Mouse (Mus musculus) G1E (cell line): ENCODE results near the gene Mas1. TPM values are rescaled to one million over a fixed set of nuclear protein-coding genes. Genes with fewer than 3 reads are reported as not detected.
"Not testable (repeated sequence)": the region's sequence is repeated elsewhere in the genome, so short reads cannot be mapped to it uniquely, and the experiment has no call there.

Source experiments
- ATAC-seq: 2 replicates; pipeline ENCODE4 v1.8.0; 2016; ENCODE audit warnings: mild to moderate bottlenecking; ENCODE audit not compliant: insufficient number of reproducible peaks, poor library complexity, low FRiP score, severe bottlenecking; ENCODE audit errors: extremely low read depth
- DNase-seq: peaks from one replicate; pipeline ENCODE4 v3.0.0; 2012; ENCODE audit warnings: low spot score
- H3K27me3 ChIP-seq: 2 replicates; pipeline ENCODE4 v1.6.1; 2012; ENCODE audit warnings: mild to moderate bottlenecking, low read length, inconsistent platforms; ENCODE audit not compliant: insufficient read depth
- H3K36me3 ChIP-seq: replicated peaks from 2 replicates; pipeline ENCODE3; 2012; ENCODE audit warnings: mild to moderate bottlenecking, inconsistent platforms
- H3K4me1 ChIP-seq: 2 replicates; pipeline ENCODE4 v1.6.1; 2012; ENCODE audit warnings: low read depth, low read length, inconsistent platforms, mixed read lengths; ENCODE audit not compliant: insufficient read depth
- H3K4me3 ChIP-seq: 2 replicates; pipeline ENCODE4 v1.5.1; 2012; ENCODE audit warnings: low read depth, mild to moderate bottlenecking, inconsistent platforms, low read length, moderate library complexity, mixed read lengths
- H3K9me3 ChIP-seq: replicated peaks from 2 replicates; pipeline ENCODE4 v1.6.1; 2012; ENCODE audit warnings: inconsistent platforms
- CTCF ChIP-seq: IDR thresholded peaks from 2 replicates; pipeline ENCODE4 v1.5.1; 2012; ENCODE audit warnings: low read depth, low read length, inconsistent platforms, mixed read lengths
- GATA1 ChIP-seq: IDR thresholded peaks from 2 replicates; pipeline ENCODE4 v1.6.1; 2012; ENCODE audit warnings: borderline replicate concordance, low read length, inconsistent platforms, mixed read lengths
- GATA2 ChIP-seq: IDR thresholded peaks from 2 replicates; pipeline ENCODE4 v1.6.1; 2012; ENCODE audit warnings: low read depth, low read length, inconsistent platforms, borderline replicate concordance
- POLR2AphosphoS5 ChIP-seq: IDR thresholded peaks from 2 replicates; pipeline ENCODE4 v1.6.1; 2012; ENCODE audit warnings: low read depth, low read length, inconsistent platforms; ENCODE audit not compliant: insufficient replicate concordance
- TAL1 ChIP-seq: conservative IDR thresholded peaks from 2 replicates; pipeline ENCODE4 v1.6.1; 2012; ENCODE audit warnings: low read depth, low read length, inconsistent platforms, mixed read lengths
- polyA plus RNA-seq: library from polyadenylated mRNA; stranded (reverse); fragments of >175 nt; gene quantifications from 2 replicates; pipeline ENCODE4 v1.2.3, GENCODE M21; 2012
- total RNA-seq, 2 experiments: library from RNA; stranded (forward) in 1 of 2; stranded (reverse) in 1 of 2; fragments of 200-1000 nt in 1 of 2; fragments of >200 nt in 1 of 2; fragmentation: Nextera tagmentation in 1 of 2; gene quantifications; 2 replicates each; pipeline ENCODE4 v1.2.3; 2014 to 2017

Mas1 gene
- total and polyA plus RNA-seq, 3 experiments, result not detected

GRCm38 (mm10) chr17:12906436-12906835 lies 38.5 kb upstream of the Mas1 start:
- no peak for ATAC-seq
- H3K36me3 ChIP-seq, result peaks cover 76% of the 10 kb centered on the region

GRCm38 (mm10) chr17:12905810-12906209 lies 37.9 kb upstream of the Mas1 start:
- no peaks in the 10 kb centered on the region; the same call in 1 of the 2 replicates for H3K4me1 ChIP-seq
- H3K36me3 ChIP-seq, result peaks cover 77% of the 10 kb centered on the region
- TF ChIP-seq TAL1 (no peak), GATA2 (no peak), CTCF (no peak), GATA1 (no peak)
- DNase-seq, result no peak
- no peaks in the 10 kb centered on the region for H3K9me3 ChIP-seq
- no peak overlapping the region for H3K4me3 ChIP-seq
- no peaks in the 10 kb centered on the region for H3K27me3 ChIP-seq
- ATAC-seq, result no peak

More at GRCm38 (mm10) chr17:12906436-12906835, 38.5 kb upstream of the Mas1 start:
- Histone ChIP-seq H3K4me3 (no peak overlapping the region), H3K27me3 (no peaks in the 10 kb centered on the region), H3K9me3 (no peaks in the 10 kb centered on the region), H3K4me1 (no peaks in the 10 kb centered on the region; the same call in 1 of the 2 replicates)
- no peak for DNase-seq
- TF ChIP-seq TAL1 (no peak), POLR2AphosphoS5 (no peak), GATA1 (no peak), GATA2 (no peak), CTCF (no peak)

- TF ChIP-seq POLR2AphosphoS5, result no peak
- no peak for TF ChIP-seq TAL1
- H3K9me3 ChIP-seq, result no peaks in the 10 kb centered on the region
- DNase-seq (no peak), ATAC-seq (no peak)
- H3K27me3 ChIP-seq, result no peaks in the 10 kb centered on the region
- no peak overlapping the region for H3K4me3 ChIP-seq
- peaks cover 73% of the 10 kb centered on the region for H3K36me3 ChIP-seq
- no peaks in the 10 kb centered on the region for H3K4me1 ChIP-seq
Measured at GRCm38 (mm10) chr17:12904349-12904748, 36.4 kb upstream of the Mas1 start.

GRCm38 (mm10) chr17:12903372-12904333 lies 35.7 kb upstream of the Mas1 start:
- Histone ChIP-seq H3K4me1 (no peaks in the 10 kb centered on the region), H3K9me3 (no peaks in the 10 kb centered on the region), H3K4me3 (no peak overlapping the region), H3K36me3 (peaks cover 74% of the 10 kb centered on the region), H3K27me3 (no peaks in the 10 kb centered on the region)
- ATAC-seq (no peak), DNase-seq (no peak)
- TF ChIP-seq GATA2, result no peak

GRCm38 (mm10) chr17:12902291-12902690 lies 34.3 kb upstream of the Mas1 start:
- DNase-seq, result no peak
- ATAC-seq, result no peak
- peaks cover 72% of the 10 kb centered on the region for H3K36me3 ChIP-seq
- H3K4me3 ChIP-seq, result no peak overlapping the region
- H3K4me1 ChIP-seq, result no peaks in the 10 kb centered on the region
- no peaks in the 10 kb centered on the region for H3K27me3 ChIP-seq
- H3K9me3 ChIP-seq, result no peaks in the 10 kb centered on the region
- no peak for TF ChIP-seq GATA1
- no peak for TF ChIP-seq TAL1
- TF ChIP-seq GATA2, result no peak
- TF ChIP-seq CTCF, result no peak
- TF ChIP-seq POLR2AphosphoS5, result no peak

- H3K27me3 ChIP-seq, ATAC-seq, H3K4me3 ChIP-seq, DNase-seq, H3K4me1 ChIP-seq, H3K9me3 ChIP-seq: not testable (repeated sequence)
- peaks cover 75% of the 10 kb centered on the region for H3K36me3 ChIP-seq
Measured at GRCm38 (mm10) chr17:12898607-12899006, 30.7 kb upstream of the Mas1 start.

- no peaks in the 10 kb centered on the region for H3K4me1 ChIP-seq
- H3K27me3 ChIP-seq, result no peaks in the 10 kb centered on the region
- DNase-seq (no peak), ATAC-seq (no peak)
- TF ChIP-seq TAL1 (no peak), CTCF (no peak), GATA2 (no peak), GATA1 (no peak), POLR2AphosphoS5 (no peak)
- peaks cover 73% of the 10 kb centered on the region for H3K36me3 ChIP-seq
- H3K9me3 ChIP-seq, result no peaks in the 10 kb centered on the region
- H3K4me3 ChIP-seq, result no peak overlapping the region
Measured at GRCm38 (mm10) chr17:12897674-12898073, 29.7 kb upstream of the Mas1 start.
